Mouse (Mus musculus) G1E (cell line): ENCODE measurements around the gene Lima1.

Experiments
- CTCF ChIP-seq: IDR thresholded peaks from 2 replicates; pipeline ENCODE4 v1.5.1; 2012; ENCODE audit warnings: low read depth, low read length, inconsistent platforms, mixed read lengths
- GATA1 ChIP-seq: IDR thresholded peaks from 2 replicates; pipeline ENCODE4 v1.6.1; 2012; ENCODE audit warnings: borderline replicate concordance, low read length, inconsistent platforms, mixed read lengths
- GATA2 ChIP-seq: IDR thresholded peaks from 2 replicates; pipeline ENCODE4 v1.6.1; 2012; ENCODE audit warnings: low read depth, low read length, inconsistent platforms, borderline replicate concordance
- POLR2AphosphoS5 ChIP-seq: IDR thresholded peaks from 2 replicates; pipeline ENCODE4 v1.6.1; 2012; ENCODE audit warnings: low read depth, low read length, inconsistent platforms; ENCODE audit not compliant: insufficient replicate concordance
- TAL1 ChIP-seq: conservative IDR thresholded peaks from 2 replicates; pipeline ENCODE4 v1.6.1; 2012; ENCODE audit warnings: low read depth, low read length, inconsistent platforms, mixed read lengths

GRCm38 (mm10) chr15:99819109-99819440, 56.2 kb downstream of the Lima1 start:
- TF ChIP-seq CTCF (no peak), GATA1 (no peak), TAL1 (no peak), GATA2 (no peak), POLR2AphosphoS5 (no peak)
